Mouse (Mus musculus) cerebellum, adult 9-10 months (tissue): ENCODE results near the gene Kantr.
"Not testable (repeated sequence)": the region's sequence is repeated elsewhere in the genome, so short reads cannot be mapped to it uniquely, and the experiment has no call there.

Experiments used
- DNase-seq: peaks from one replicate; pipeline ENCODE4 v3.0.0; 2022

Gene Kantr

DNA sequence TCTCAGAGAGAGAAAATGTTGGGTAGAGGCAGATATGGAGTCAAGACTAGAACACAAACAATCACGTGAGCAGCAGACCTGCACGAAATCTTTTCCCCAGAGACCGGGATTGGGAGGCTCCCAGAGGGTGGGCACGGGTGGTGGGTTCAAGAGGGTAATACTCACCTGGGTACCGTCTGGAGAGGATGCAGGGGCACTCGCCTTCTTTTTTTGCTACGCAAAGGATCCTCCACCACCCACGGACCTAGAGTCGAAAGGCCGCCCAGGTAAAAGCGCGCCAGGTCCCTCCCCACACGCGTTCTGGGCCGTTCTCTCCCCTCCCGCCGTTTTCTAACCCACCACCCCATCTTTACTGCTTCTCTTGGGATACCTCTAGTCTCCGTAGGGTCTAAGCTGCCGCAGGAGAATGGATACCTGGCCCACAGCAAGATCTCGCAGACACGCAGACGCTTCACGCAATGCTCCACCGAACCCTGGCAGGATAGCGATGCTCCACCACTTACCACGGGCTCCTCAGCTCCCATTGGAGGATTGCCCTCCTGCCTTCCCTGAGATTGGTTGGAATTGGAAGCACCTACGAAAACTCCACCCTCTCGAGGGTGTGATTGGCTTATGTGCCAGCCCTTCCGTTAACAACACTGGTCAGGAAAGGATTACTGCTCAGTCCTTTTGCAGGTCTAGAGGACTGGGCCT is at the start of gene Kantr:
Kantr (minus strand) TSS at position 500 of the 693 bp plus-strand sequence.
- peak; percentile 89 for DNase-seq

DNA sequence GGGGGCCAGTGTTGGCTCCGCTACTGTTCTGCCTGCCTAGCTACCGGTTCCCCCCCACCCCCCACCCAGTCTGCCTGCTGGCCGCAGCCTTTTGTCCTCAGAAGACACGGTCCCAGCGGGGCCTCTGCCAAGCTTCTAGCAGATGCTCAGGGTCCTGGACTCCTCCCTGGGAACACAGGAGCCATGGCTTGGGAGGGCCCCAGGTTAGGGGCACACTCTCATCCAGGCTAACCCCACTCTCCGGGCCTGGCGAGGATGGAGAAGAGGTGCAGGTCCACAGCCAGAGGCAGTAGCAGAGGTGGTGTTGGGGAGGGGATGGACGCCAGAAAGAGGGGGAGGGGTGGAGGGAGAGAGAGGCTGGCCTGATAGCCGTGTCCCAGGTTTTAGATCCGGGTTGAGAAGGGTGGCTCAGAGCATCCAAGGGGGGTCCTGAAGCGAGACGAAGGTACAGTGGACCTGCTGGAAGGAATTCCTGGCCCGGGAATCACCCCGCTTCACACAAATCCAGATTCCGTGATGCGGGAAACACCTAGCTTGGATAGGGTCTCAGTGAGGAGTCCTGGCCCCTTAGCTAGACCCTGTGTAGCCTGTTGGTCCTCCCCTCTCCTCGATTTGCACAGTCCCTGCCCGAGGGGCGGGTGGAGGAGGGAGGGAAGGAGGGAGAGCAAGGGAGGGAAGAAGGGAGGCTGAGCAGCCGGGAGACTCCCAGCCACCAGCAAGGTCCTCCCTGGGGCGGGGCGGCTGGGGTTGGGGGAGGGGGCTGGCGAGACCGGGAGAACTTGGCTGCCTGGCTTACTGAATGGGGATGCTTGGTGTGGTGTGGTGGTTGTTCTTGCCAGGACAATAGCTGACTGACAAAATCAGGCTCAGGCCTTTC is 41.3 kb upstream of the Kantr start, which contains the start of gene Gpr173:
Gpr173 (minus strand) TSS at position 308 of the 877 bp plus-strand sequence.
- DNase-seq = peak; percentile 77

DNA sequence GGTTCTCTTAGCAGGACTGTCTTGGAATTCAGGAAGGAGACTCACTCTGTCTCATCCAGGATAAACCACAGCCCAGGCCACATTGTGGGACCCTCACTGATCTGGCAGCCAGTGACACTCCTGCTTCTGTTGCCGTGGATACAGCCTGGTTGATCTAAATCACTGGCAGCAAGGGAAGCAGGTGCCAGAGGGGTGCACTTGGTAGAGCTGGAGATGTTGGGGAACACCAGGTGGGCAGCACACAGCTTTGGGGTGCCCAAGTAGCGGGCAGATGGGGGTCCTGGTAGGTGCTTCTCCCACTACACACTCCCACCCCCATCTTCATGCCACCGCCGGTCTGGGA is 40.7 kb upstream of the Kantr start:
- DNase-seq = peak; percentile 53

DNA sequence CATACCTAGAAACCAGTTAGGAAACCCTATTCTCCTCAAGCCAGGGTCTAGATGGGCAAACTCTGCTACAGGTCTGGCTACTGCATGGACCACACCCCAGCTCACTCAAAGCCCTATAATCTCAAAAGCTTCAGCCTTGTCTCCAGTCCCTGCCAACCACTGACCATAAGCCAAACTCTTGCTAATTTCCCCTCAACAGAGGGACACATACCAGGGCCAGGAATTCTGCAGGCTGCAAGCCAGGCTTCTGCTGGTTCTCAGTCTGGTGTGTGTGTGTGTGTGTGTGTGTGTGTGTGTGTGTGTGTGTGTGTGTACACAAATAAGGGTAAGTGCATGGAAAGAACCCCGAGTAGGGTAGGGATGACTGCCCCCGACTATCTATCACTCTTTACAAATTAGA is 39.1 kb upstream of the Kantr start:
- DNase-seq = peak; percentile 89

DNA sequence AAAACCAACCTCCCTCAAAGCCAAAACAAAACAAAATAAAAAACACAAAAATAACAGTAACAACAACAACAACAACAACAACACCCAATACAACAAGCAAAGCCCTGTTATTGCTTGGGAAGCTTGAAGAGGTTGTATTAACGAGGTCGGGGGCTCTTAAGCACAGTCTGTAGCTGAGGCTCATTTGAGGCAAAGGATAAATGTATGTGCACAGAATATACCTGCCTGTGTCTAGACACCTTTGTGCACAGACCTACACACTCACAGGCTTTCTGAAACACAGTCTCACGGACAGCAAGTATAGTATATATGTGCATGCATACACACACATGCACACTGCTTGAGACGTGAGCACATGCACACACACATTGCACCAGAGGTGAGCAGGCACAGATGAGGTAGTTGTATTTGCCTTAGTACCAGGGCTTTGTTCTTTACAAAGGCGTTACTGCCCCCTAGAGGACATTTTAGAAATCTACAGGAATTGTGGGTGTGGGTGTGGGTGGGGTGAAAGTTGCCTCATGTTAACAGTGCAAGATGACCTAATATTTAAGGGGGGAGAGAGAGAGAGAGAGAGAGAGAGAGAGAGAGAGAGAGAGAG is 25.4 kb upstream of the Kantr start:
- peak; percentile 79 for DNase-seq

DNA sequence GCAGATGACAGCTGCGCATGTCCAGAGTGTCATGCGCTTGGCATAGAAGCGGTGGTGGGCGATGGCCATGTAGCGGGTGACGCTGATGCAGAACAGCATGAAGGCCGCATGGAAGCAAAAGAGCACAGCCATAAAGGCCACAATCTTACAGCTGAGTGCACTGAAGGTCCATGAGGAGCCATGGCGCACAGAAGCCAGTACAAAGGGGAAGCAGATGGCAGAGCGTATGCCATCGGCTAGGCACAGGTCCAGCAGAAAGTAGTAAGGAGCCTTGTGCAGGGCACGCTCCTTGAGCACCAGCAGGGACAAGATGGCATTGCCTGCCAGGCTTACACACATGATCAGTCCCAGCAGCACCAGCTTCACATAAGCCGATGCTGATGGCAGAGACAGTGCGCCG is 19.7 kb upstream of the Kantr start:
- peak; percentile 73 for DNase-seq

DNA sequence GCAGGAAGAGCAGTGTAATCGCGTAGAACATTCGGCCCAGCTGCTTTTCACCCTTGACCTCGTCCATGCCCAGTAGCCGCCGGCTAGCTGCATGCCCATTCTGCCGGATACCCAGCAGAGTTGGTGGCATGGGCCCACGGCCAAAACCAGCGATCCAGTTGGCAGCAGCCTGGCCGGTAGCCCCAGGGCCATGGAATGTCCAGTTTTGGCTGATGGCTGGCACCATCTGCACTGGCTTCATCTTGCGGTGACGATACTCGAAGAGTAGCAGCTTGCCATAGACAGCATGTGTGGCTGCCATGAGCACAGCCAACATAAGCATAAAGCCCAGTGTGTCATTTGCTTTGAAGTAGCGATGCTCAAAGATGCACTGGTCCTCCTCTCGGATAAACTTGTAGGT is 19.3 kb upstream of the Kantr start:
- DNase-seq = peak; percentile 67

DNA sequence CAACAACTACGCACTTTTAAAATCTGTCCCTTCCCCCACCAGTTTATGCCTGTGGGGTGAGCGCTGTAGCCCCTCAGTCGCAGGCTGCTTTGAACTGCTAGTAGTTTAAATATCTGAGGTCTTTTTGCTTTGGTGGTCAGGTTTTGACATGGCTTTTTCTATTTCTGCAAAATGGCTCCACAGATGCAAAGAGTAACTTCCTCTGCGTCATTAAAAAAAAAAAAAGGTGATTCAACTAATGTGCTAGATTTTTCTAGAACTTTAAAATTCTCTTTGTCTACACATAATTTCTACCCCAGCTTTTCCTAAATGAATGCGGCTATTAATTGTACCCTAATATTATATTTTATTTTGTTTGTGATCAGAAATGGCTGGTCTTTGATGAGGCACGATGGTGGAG is 15.6 kb upstream of the Kantr start:
- no peak for DNase-seq

DNA sequence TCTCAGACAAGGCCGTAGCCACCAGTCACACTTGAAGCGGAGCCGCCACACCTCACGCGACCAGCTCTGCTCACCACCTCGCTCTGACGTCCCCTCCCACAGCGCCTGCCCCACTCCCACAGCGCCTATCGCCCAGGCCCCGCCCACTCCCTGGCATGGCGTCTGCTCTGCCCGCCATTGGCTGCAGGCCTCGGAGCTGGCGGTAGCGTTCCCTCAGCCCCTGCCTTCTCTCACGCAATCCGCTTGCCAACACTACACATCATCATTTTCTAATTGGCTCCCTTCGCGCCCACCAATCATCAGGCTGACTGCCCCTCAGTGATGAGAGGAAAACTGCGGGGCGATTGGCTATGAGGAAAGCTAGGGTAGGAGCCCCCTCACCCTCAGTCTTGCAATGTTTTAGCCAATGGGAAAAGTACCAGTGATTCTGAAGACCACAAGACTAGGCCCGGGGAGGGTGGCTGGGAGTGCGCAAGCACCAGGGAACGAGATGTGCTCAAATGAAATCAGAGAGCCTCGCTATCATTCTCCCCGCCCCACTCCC is 15.1 kb upstream of the Kantr start, which contains the start of gene Tspyl2:
Tspyl2 (minus strand) TSS at position 68 of the 544 bp plus-strand sequence.
- peak; percentile 97 for DNase-seq

DNA sequence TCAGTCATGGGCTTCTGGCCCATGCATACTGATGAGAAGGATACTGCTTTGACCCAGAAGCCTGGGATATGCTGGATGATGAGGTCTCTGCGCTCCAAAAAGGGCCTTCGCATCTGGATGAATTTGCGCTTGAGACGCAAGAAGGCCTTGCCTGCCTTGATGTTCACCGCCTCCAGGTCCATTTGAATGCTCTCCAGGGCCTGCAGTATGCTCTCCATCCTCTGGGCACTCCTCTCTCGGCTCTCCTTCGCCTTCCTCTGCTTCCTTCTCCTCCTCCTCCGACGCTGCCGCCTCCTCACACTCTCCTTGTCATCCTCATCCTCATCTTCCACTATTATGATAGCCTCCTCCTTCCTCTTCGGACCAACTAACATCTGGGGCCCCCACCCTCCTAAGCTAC is 14.2 kb upstream of the Kantr start:
- no peak for DNase-seq

DNA sequence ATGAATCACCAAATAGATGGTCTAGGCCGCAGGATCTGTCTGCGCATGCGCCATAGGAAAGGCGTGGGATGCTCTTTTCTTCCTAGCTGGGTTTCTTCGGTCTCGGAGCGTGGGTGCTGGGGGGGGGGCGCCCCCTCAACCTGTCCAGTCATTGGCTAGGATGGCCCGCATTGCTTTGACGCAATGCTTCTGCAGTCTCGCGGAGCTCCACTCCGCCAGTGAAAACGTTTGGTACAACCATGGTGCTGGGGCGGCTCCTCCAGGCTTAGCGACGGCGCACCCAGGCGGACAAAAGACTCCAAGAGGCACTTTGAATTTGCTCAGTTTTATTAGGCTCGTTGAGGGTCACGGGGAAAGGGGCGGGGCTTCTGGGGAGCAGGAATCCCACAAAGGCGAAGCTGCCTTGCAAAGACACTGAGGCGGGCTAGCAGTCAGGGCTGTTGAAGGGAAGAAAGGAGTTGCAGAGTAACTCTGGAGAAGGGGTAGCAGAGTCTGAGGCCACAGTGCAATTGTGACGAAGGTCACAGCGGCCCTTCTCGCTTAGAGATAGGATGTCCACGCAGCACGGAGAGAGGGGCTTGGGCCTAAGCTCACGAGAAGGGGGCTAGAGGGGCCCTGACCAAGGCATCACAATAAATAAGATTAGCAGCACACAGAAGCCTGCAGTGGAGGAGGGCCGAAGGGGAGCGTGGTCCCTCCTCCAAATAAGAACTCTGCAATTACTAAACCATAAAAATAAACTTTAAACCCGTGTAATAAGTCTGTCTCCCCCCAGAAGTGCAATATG is 9.4 kb upstream of the Kantr start:
- DNase-seq = peak; percentile 91

DNA sequence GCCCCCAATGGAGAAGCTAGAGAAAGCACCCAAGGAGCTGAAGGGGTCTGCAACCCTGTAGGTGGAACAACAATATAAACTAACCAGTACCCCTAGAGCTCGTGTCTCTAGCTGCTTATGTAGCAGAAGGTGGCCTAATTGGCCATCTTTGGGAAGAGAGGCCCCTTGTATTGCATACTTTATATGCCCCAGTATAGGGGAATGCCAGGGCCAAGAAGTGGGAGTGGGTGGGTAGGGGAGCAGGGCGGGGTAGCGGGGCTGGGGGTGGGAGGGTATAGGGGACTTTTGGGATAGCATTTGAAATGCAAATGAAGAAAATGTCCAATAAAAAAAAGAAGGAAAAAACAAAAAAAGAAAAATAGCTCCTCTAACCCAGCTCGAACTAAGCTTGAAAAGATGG is 8.8 kb upstream of the Kantr start:
- DNase-seq = not testable (repeated sequence)

DNA sequence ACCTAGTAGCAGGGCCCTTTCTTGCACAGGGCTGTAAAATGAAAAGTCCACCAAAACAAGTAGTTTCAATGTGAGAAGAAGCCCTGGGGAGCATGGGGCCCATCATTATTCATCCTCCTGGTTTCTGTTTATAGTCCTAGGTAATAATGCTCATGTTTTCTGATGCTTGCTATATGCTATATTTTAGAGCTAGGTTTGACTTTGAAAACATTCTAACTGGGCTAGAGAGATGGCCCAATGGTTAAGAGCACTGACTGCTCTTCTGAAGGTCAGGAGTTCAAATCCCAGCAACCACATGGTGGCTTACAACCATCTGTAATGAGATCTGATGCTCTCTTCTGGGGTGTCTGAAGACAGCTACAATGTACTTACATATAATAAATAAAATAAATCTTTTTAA is 2.1 kb upstream of the Kantr start:
- DNase-seq = not testable (repeated sequence)

DNA sequence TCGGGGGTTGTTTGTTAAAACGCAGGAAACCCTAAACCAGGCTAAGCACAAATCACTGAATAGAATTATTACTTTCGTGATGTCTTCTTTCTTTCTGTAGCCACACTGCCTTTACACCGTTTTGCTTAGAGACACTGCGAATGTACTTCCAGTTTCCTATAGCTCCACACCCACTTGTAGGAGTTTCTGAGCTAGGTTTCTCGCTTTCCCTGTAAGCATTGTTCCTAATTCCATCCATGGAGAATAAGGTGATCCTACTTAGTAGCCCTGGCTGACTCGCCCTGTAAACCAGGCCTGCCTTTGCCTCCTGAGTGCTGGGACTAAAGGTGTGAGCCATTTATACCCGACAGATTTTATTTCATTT is 376 bp upstream of the Kantr start:
- no peak for DNase-seq

DNA sequence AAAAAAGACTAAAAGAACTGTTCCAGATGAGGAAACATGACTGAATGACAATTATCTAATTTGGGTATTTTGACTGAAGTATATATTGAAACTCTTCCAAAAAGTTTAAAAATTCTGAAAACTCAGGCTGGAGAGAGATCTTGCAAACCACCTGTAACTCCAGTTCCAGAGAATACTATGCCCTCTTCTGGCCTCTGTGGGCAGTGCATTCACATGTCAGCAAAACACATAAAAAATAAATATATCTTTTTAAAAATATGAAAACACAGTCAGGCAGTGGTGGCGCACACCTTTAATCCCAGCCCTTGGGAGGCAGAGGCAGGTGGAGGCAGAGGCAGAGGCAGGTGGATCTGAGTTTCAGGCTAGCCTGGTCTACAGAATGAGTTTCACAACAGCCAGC is 3.7 kb downstream of the Kantr start:
- DNase-seq = no peak

DNA sequence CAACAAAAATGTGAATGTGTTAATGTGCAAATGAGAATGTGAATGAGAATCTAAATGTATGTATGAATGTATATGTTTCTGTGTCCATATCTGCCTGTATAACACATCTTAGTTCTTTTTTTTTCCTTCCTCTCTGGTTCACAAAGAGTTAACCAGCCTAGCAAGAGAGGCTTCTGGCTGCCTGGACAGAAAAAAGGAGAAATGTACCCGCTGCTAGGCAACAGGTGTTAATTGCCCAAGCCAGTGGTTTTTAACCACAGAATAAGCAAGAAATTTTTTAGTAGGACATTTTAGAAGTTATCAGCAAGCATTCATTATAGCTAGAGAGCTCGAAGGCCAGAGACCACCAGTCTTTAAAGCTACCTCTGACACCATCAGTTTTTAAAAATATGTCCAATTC is 4.5 kb downstream of the Kantr start:
- no peak for DNase-seq

DNA sequence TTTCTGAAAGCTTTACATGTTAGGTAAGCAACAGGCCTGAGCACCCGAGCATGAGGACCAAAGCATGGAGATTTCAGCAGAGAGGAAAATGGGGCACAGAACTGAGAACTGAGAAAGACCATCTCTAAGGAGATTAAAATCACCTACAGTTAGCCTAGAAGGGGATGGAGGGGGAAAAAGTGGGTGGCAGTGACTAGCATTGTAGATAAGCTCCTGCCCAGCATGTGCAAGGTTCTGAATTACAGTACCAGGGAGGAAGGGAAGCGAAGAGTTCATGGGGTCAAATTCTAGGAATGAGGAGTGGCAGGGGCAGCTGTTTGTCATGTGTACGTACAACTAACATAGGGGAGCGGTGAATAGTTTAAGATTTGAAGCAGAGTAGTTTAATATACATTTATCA is 6.8 kb downstream of the Kantr start:
- DNase-seq = no peak

DNA sequence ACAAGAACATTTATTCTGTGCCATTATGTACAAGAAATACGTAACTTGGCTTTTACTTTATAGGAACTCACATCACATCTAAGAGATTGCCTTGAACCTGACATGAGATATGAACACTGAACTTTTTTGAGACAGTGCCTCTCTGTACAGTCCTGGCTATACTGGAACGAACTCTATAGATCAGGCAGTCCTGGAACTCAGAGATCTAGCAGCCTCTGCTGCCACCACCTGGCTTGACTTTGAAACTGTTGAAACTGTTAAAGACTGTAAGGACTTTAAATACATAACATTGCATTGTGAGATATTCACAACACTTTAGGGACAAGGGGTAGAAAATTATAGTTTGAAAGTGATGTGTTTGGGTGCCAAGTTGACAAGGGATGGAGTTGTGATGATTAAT is 19.4 kb downstream of the Kantr start:
- DNase-seq = peak; percentile 29

DNA sequence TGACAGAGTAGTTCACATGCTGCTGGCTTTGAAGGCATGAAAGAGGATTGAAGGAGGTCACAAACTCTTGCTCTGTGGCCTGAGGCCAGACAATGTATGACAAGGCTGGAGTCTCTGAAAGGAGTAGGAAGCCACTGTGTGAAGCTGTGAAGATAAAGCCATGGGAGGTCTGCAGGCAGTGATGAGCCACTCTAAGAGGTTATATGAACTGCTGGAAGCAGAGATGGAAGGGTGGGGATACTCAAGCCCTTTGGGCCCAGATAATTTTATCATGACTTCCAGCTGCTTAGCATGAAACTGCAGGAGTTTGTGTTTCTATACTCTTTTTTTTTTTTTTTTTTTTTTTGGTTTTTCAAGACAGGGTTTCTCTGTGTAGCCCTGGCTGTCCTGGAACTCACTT is 19.9 kb downstream of the Kantr start:
- DNase-seq = no peak

DNA sequence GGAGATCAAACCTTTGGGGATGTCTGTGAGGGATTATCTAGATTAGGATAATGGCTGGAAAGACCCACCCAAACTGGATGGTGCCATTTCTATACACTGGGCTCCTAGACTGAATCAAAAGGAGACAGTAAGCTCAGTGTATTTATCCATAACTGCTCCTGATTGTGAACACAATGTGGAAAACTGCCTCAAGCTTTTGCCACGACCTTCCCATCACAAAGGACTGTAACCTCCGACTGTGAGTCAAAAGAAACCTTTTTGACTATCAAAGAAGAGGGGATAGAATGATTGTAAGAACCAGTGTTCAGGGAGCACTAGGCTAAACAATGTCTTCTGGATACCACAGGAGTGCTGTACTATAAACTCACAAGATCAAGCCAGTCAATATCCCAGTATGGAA is 21.1 kb downstream of the Kantr start:
- DNase-seq = no peak

DNA sequence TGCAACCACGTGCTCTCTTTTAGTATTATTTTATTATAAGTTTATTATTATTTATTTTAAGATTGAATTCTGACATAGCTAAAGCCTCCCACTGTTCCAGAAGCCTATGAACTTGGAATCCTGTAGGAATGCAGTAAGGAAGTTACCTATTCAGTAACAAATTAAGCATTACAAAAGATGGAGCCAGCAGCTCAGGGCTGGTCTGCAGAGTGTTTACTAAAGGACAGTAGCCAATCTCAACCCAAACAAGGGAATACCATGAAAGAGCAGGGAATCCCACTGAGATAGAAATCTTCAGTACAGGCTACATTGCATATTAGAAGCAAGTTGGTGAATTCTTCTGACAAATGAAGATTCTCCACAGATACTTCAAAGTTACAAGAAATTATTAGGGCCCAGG is 40.3 kb downstream of the Kantr start:
- not testable (repeated sequence) for DNase-seq

DNA sequence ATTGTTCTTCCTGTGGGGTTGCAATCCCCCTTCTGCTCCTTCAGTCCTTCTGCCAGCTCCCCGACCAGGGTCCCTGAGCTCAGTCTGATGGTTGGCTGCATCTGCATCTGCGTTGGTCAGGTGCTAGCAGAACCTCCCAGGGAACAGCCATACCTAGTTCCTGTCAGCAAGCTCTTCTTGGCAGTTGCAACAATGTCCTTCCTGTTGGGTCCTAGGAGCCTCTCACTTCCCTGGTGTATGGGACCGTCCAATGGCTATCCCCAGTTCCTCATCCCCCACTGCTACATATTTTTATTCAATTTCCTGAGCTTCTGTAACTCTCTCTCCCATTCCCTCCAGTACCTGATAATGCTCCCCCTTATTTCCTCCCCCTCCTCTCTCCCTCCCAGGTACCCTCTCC is 42.5 kb downstream of the Kantr start:
- DNase-seq = no peak

DNA sequence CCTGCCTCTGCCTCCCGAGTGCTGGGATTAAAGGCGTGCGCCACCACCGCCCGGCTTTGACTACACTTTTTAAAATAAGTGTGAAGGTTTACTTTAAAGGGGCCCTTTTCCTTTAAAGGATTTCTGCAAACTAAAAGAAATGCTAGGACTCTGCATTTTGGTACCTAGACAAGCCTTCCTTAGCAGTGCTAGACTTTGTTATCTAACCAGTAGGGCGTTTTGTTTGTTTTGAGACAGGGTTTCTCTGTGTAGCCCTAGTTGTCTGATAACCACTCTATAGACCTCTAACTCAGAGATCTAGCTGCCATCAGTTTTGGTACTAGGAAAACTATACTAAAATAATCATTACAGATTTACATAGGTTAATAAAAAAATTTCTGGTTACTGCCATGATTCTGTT is 47.9 kb downstream of the Kantr start:
- no peak for DNase-seq
